Mouse (Mus musculus) liver, embryonic 14.5 days (tissue): ENCODE data around the gene Mff. TPM values are rescaled to one million over a fixed set of nuclear protein-coding genes. Genes with fewer than 3 reads are reported as not detected.

ENCODE experiments used
- ATAC-seq: fragments of 200-750 bp; cut with Nextera tagmentation; 2 replicates; pipeline ENCODE4 v1.8.0; 2017; ENCODE audit warnings: moderate number of reproducible peaks, mild to moderate bottlenecking, moderate library complexity; ENCODE audit not compliant: insufficient read depth
- DNase-seq, 3 experiments: peaks; one replicate each; pipeline ENCODE4 v3.0.0-alpha.2; 2012 to 2013; ENCODE audit warnings: low read depth in 3 of 3, low spot score in 3 of 3
- H3K27ac ChIP-seq: fragments of 300-500 bp; sonication (generic); 2 replicates; pipeline ENCODE4 v1.5.1; 2014; ENCODE audit warnings: moderate library complexity, mild to moderate bottlenecking, control low read depth, inconsistent platforms
- H3K27me3 ChIP-seq: fragments of 300-500 bp; sonication (generic); 2 replicates; pipeline ENCODE4 v1.6.1; 2014; ENCODE audit warnings: mild to moderate bottlenecking, low read length, moderate library complexity; ENCODE audit not compliant: control insufficient read depth, insufficient read depth
- H3K36me3 ChIP-seq: fragments of 300-500 bp; sonication (generic); replicated peaks from 2 replicates; pipeline ENCODE4 v1.6.1; 2014; ENCODE audit warnings: low read depth; ENCODE audit not compliant: control insufficient read depth, insufficient read depth
- H3K4me1 ChIP-seq, 2 experiments: fragments of 200-500 bp in 1 of 2; fragments of 300-500 bp in 1 of 2; sonication (generic) in 1 of 2; replicated peaks; 2 replicates each; pipeline ENCODE4 v1.6.1; 2012 to 2014; ENCODE audit warnings: antibody characterized with exemption in 1 of 2, inconsistent platforms in 1 of 2, low read length in 1 of 2; ENCODE audit not compliant: control insufficient read depth in 2 of 2, insufficient read depth in 2 of 2
- H3K4me2 ChIP-seq: fragments of 300-500 bp; sonication (generic); 2 replicates; pipeline ENCODE4 v1.6.1; 2014; ENCODE audit warnings: low read depth, mild to moderate bottlenecking, control low read depth, moderate library complexity
- H3K4me3 ChIP-seq, 2 experiments: fragments of 200-500 bp in 1 of 2; fragments of 300-500 bp in 1 of 2; sonication (generic) in 1 of 2; 2 replicates each; pipeline ENCODE4 v1.5.1; 2012 to 2014; ENCODE audit warnings: low read depth in 2 of 2, low read length in 2 of 2, mild to moderate bottlenecking in 2 of 2, control low read depth in 1 of 2, inconsistent platforms in 1 of 2, moderate library complexity in 1 of 2; ENCODE audit not compliant: insufficient read depth in 1 of 2
- H3K9ac ChIP-seq: fragments of 300-500 bp; sonication (generic); replicated peaks from 2 replicates; pipeline ENCODE4 v1.6.1; 2014; ENCODE audit warnings: mild to moderate bottlenecking, control low read depth, moderate library complexity
- H3K9me3 ChIP-seq: fragments of 300-500 bp; sonication (generic); 2 replicates; pipeline ENCODE4 v1.6.1; 2016; ENCODE audit warnings: low read length, mixed read lengths; ENCODE audit not compliant: control insufficient read depth
- CTCF ChIP-seq: IDR thresholded peaks from 2 replicates; pipeline ENCODE4 v1.5.1; 2016; ENCODE audit warnings: antibody characterized with exemption, low read depth, control low read depth
- EP300 ChIP-seq: IDR thresholded peaks from 2 replicates; pipeline ENCODE4 v1.6.1; 2016; ENCODE audit warnings: antibody characterized with exemption, low read depth
- WGBS: fragments of 180-500 bp; shearing (Covaris S2); extraction: QIAGEN DNeasy Blood & Tissue Kit; methylation state at CpG from one replicate; pipeline ENCODE4 v1.1.7; 2014; ENCODE audit not compliant: insufficient replicate concordance; 5-methylcytosine and 5-hydroxymethylcytosine counted together
- polyA plus RNA-seq, 2 experiments: library from polyadenylated mRNA; depleted of rRNA in 1 of 2; stranded (reverse) in 1 of 2; unstranded in 1 of 2; fragments of >200 nt; fragmentation: Nextera tagmentation in 1 of 2; extraction: Ambion mirVana in 1 of 2; gene quantifications; 2 replicates each; pipeline versions ENCODE4 v1.2.1 to v1.2.3; 2012 to 2014

The Mff gene
- polyA plus RNA-seq, 2 experiments = 82.1 to 197 TPM

- Histone ChIP-seq H3K27me3 (no peaks in the 10 kb centered on the region), H3K9ac (no peak overlapping the region), H3K36me3 (peaks cover 9% of the 10 kb centered on the region), H3K27ac (no peak overlapping the region), H3K4me1 (no peaks in the 10 kb centered on the region), H3K4me2 (no peak overlapping the region), H3K9me3 (no peaks in the 10 kb centered on the region), H3K4me3 (no peak overlapping the region)
- WGBS = 76% methylated on average over 1 of the region's 1 CpGs
- TF ChIP-seq CTCF = peak; percentile 72
- TF ChIP-seq EP300 = no peak
- no peak for ATAC-seq
- peak in 1 of 3 experiments; percentile 19 for DNase-seq
Measured at GRCm38 (mm10) chr1:82759520-82759919, 34.8 kb downstream of the Mff start.

DNA sequence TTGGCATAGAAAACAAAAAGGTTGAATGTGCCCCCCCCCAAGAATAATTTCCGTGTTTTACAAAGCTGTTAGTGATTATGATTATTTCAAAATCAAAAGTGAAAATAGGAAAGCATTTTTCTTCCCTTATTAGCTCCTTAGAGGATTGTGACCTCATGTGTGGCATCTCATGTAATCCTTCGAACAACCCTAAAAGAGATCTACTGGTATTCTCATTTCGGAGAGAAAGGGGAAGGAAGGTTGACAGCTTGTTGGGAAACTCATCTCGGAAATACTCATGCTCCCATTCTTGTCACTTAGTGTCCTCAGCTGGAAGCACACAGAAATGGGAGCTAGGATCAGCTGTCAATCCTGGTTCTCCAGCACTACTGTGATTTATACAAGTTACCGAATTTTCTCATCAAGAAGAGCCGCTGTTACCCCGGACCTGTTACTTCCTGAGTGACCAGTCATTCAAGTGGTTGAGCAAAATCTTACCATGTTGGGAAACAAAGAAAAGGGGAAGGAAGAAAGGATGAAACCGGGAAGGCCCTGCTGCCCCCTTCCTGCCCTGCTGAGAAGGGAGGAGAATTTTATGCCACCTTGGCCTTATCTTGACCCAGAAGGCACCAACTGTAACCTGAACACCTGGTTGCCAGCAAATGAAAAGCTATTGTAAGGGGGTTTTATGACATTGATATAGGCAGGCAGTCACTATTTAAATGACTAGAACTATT lies 36.9 kb downstream of the Mff start:
- Histone ChIP-seq H3K9ac (no peak overlapping the region), H3K27ac (no peak overlapping the region), H3K9me3 (no peaks in the 10 kb centered on the region), H3K4me3 (no peak overlapping the region), H3K4me2 (no peak overlapping the region), H3K4me1 (no peaks in the 10 kb centered on the region), H3K36me3 (no peaks in the 10 kb centered on the region; the same call in 1 of the 2 replicates), H3K27me3 (no peaks in the 10 kb centered on the region)
- 56% methylated on average over 8 of the region's 8 CpGs for WGBS
- ATAC-seq (no peak), DNase-seq (no peak)
- TF ChIP-seq CTCF = no peak
- TF ChIP-seq EP300 = no peak

DNA sequence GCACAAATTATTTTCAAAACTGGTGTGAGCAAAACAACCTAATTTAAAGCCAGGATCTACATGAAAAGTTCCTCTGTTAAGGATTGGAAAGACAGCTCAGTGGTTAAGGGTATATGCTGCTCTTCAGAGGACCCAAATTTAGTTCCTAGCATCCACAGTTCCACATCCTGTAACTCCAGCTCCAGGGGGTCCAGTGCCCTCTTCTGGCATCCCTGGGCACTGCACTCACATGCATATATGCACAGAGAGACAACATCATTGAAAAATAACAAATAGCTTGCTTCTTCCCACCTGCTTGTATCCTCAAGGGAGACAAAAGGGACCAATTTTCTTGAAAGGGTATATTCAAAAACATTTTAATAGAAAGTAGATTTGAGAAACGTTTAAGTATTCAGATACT lies 37.6 kb downstream of the Mff start:
- 60% methylated on average over 1 of the region's 1 CpGs for WGBS
- Histone ChIP-seq H3K4me2 (no peak overlapping the region), H3K27me3 (no peaks in the 10 kb centered on the region), H3K27ac (no peak overlapping the region), H3K4me3 (no peak overlapping the region), H3K4me1 (no peaks in the 10 kb centered on the region), H3K9ac (no peak overlapping the region), H3K9me3 (no peaks in the 10 kb centered on the region), H3K36me3 (no peaks in the 10 kb centered on the region; the same call in 1 of the 2 replicates)
- ATAC-seq (no peak), DNase-seq (no peak)
- no peak for TF ChIP-seq EP300
- TF ChIP-seq CTCF = peak; percentile 57

GRCm38 (mm10) chr1:82766227-82766626 lies 41.5 kb downstream of the Mff start:
- H3K9me3 ChIP-seq = no peaks in the 10 kb centered on the region
- TF ChIP-seq CTCF (no peak), EP300 (no peak)
- no peak overlapping the region for H3K4me2 ChIP-seq
- no peaks in the 10 kb centered on the region for H3K4me1 ChIP-seq
- no peak for ATAC-seq
- WGBS = 33% methylated on average over 1 of the region's 1 CpGs
- H3K27ac ChIP-seq = no peak overlapping the region
- DNase-seq = no peak
- H3K4me3 ChIP-seq = no peak overlapping the region
- no peaks in the 10 kb centered on the region for H3K27me3 ChIP-seq
- H3K9ac ChIP-seq = no peak overlapping the region
- H3K36me3 ChIP-seq = no peaks in the 10 kb centered on the region

DNA sequence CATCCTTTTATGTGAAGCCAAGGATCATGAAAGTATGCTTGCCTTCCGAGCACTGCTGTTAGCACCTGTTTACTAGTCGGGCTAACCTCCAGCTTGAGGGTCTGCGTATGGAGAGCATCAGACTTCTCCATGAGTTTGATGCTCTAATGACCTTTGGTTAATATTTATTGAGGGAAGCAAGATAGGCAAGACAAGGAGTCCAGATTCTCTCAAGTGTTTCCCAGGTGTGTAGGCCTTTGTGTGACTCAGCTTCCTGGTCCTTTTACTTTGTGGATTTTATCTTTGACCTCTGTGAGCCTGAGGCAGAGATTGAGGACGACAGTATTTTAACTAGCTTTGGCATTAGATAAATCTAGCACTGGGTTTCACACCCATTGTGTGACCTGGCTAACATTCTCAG lies 42.0 kb downstream of the Mff start:
- H3K4me3 ChIP-seq = no peak overlapping the region
- H3K36me3 ChIP-seq = no peaks in the 10 kb centered on the region
- no peak overlapping the region for H3K4me2 ChIP-seq
- no peak for TF ChIP-seq CTCF
- no peak for TF ChIP-seq EP300
- DNase-seq (no peak), ATAC-seq (no peak)
- H3K27ac ChIP-seq = no peak overlapping the region
- no peaks in the 10 kb centered on the region for H3K9me3 ChIP-seq
- H3K4me1 ChIP-seq = no peaks in the 10 kb centered on the region
- 67% methylated on average over 4 of the region's 4 CpGs for WGBS
- no peaks in the 10 kb centered on the region for H3K27me3 ChIP-seq
- no peak overlapping the region for H3K9ac ChIP-seq
